ENCODE assay signal across 19 mouse cellular contexts in the genomic region with DNA sequence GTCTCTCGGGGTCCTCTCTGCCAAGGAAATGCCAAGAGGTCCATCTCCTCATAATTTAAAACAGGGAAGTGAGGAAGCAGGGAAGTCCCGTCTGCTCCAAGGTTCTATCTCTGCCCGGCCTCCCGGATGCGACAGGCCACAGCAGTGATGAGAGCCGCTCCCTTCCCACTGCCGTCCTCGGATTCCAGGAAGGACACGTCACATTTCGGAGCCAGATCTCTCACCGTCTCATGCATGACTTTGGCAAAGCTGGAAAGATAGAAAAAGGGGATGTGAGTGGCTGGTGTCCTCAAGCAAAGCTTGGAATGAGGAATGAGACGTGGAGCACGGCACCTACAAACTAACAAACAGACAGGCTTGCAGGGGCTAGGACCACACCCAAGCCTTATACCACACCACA. TPM values are rescaled to one million over a fixed set of nuclear protein-coding genes. Genes with fewer than 3 reads are reported as not detected.
A peak's percentile ranks its signal among the peaks of the same experiment; 100 is the strongest.
DNase-seq lines count a peak whose midpoint lies in the region; ATAC-seq lines count a peak whose summit lies in the region.
"Had no signal": no experiment of that assay in that cellular context is flagged by ENCODE, and none has a peak within 500 bp of the region (broad histone marks: within the 10 kb centered on the region; RNA-seq: fewer than 3 reads in every experiment).

No protein-coding gene starts in this region.

- H3K27me3 ChIP-seq in midbrain, embryonic 16.5 days (ENCODE audit: control insufficient read depth, insufficient read depth, low read depth, low read length), result no peaks in the 10 kb centered on the region
- H3K27me3 ChIP-seq: embryonic facial prominence, embryonic 12.5 days; forebrain, embryonic 13.5 days; forebrain, embryonic 15.5 days had no signal

- H3K4me2 ChIP-seq in midbrain, embryonic 16.5 days (ENCODE audit: low read length), result no peak overlapping the region
- H3K4me2 ChIP-seq: embryonic facial prominence, embryonic 12.5 days; forebrain, embryonic 13.5 days; forebrain, embryonic 15.5 days had no signal

- no peak for ATAC-seq in midbrain, embryonic 16.5 days
- ATAC-seq: forebrain, embryonic 13.5 days; forebrain, embryonic 15.5 days; forebrain, postnatal 0 days had no signal

- H3K4me3 ChIP-seq in midbrain, embryonic 16.5 days (ENCODE audit: low read depth, low read length), result no peak overlapping the region
- H3K4me3 ChIP-seq: embryonic facial prominence, embryonic 12.5 days; forebrain, embryonic 13.5 days; forebrain, embryonic 15.5 days had no signal

- H3K9me3 ChIP-seq in midbrain, embryonic 16.5 days (replicated peaks; ENCODE audit: control insufficient read depth, low read length, poor library complexity, severe bottlenecking), result no peaks in the 10 kb centered on the region
- H3K9me3 ChIP-seq: embryonic facial prominence, embryonic 12.5 days; forebrain, embryonic 13.5 days; forebrain, embryonic 15.5 days had no signal

- H3K27ac ChIP-seq in midbrain, embryonic 16.5 days (ENCODE audit: low read length), result no peak overlapping the region
- H3K27ac ChIP-seq: embryonic facial prominence, embryonic 12.5 days; forebrain, embryonic 13.5 days; forebrain, embryonic 15.5 days had no signal

- DNase-seq in kidney, postnatal 10 days, result peak; percentile 36
- DNase-seq in kidney, adult 18-20 months, result no peak
- peak; percentile 66 for DNase-seq in R1 (ENCODE audit: low read depth, low spot score)
- DNase-seq in ZHBTc4 (ENCODE audit: low read depth, low spot score), result peak; percentile 59
- DNase-seq: adrenal gland, adult 2 months; adrenal gland, postnatal 10 days; adrenal gland, postnatal 25 days; cerebellum, adult 11 months; cerebellum, adult 18-20 months; cerebellum, adult 8-10 months; cerebellum, adult 9-11 months; cerebellum, postnatal 14 days; cerebellum, postnatal 36 days; embryo, embryonic 11 days; forebrain, postnatal 0 days had no signal

- H3K4me1 ChIP-seq in midbrain, embryonic 16.5 days (ENCODE audit: control insufficient read depth, insufficient read depth, low read length), result 0 out of 2 replicates have a peak, but pooled peaks cover 4% of the 10 kb centered on the region

- H3K9ac ChIP-seq in midbrain, embryonic 16.5 days (ENCODE audit: low read depth, low read length), result no peak overlapping the region
- H3K9ac ChIP-seq: embryonic facial prominence, embryonic 12.5 days; forebrain, embryonic 13.5 days; forebrain, embryonic 15.5 days; forebrain, postnatal 0 days had no signal

- H3K36me3 ChIP-seq in midbrain, embryonic 16.5 days (ENCODE audit: control insufficient read depth, insufficient read depth, low read length), result no peaks in the 10 kb centered on the region
- H3K36me3 ChIP-seq: forebrain, embryonic 15.5 days had no signal

- 94% methylated on average over 13 of the region's 13 CpGs for WGBS in midbrain, embryonic 16.5 days

RNA-seq across cellular contexts. Expression of gene Pole4, which starts 22.0 kb away (rescaled TPM):
- polyA plus RNA-seq in midbrain, embryonic 16.5 days (2015; fragmentation: Nextera tagmentation; extraction: Ambion mirVana), result 115 and 133 TPM in 2 replicates

RNA-seq across cellular contexts. Expression of gene Hk2, which starts 47.0 kb away (rescaled TPM):
- 1.3 and 1.7 TPM in 2 replicates for polyA plus RNA-seq in midbrain, embryonic 16.5 days (2015; fragmentation: Nextera tagmentation; extraction: Ambion mirVana)
